Mouse (Mus musculus) heart, postnatal 0 days (tissue): ENCODE measurements around the gene Igfn1. TPM values are rescaled to one million over a fixed set of nuclear protein-coding genes. Genes with fewer than 3 reads are reported as not detected.

Experiments
- ATAC-seq: fragments of 200-750 bp; cut with Nextera tagmentation; 2 replicates; pipeline ENCODE4 v1.8.0; 2017; ENCODE audit warnings: low read depth, moderate number of reproducible peaks, moderate library complexity; ENCODE audit not compliant: insufficient read depth
- DNase-seq: peaks from one replicate; pipeline ENCODE4 v3.0.0-alpha.2; 2016; ENCODE audit warnings: low spot score
- H3K27ac ChIP-seq: fragments of 300-500 bp; sonication (generic); 2 replicates; pipeline ENCODE4 v1.5.1; 2014; ENCODE audit warnings: low read depth, mild to moderate bottlenecking
- H3K27me3 ChIP-seq: fragments of 300-500 bp; sonication (generic); 2 replicates; pipeline ENCODE4 v1.6.1; 2014; ENCODE audit warnings: low read length, mixed read lengths; ENCODE audit not compliant: control insufficient read depth, insufficient read depth
- H3K36me3 ChIP-seq: fragments of 300-500 bp; sonication (generic); replicated peaks from 2 replicates; pipeline ENCODE4 v1.6.1; 2014; ENCODE audit warnings: low read length, mixed read lengths; ENCODE audit not compliant: control insufficient read depth, insufficient read depth
- H3K4me1 ChIP-seq: fragments of 300-500 bp; sonication (generic); 2 replicates; pipeline ENCODE4 v1.6.1; 2014; ENCODE audit warnings: antibody characterized with exemption; ENCODE audit not compliant: control insufficient read depth, insufficient read depth
- H3K4me2 ChIP-seq: fragments of 300-500 bp; sonication (generic); 2 replicates; pipeline ENCODE4 v1.6.1; 2014; ENCODE audit warnings: low read depth, mild to moderate bottlenecking, low read length, moderate library complexity
- H3K4me3 ChIP-seq: fragments of 300-500 bp; sonication (generic); 2 replicates; pipeline ENCODE4 v1.5.1; 2014; ENCODE audit warnings: low read depth, low read length
- H3K9ac ChIP-seq: fragments of 300-500 bp; sonication (generic); replicated peaks from 2 replicates; pipeline ENCODE4 v1.6.1; 2014; ENCODE audit warnings: low read depth, low read length, mixed read lengths
- H3K9me3 ChIP-seq: fragments of 300-500 bp; sonication (generic); replicated peaks from 2 replicates; pipeline ENCODE4 v1.6.1; 2016; ENCODE audit warnings: low read length; ENCODE audit not compliant: control insufficient read depth
- CTCF ChIP-seq: IDR thresholded peaks from 2 replicates; pipeline ENCODE4 v1.5.1; 2016; ENCODE audit warnings: antibody characterized with exemption, control low read depth, low read depth
- EP300 ChIP-seq: IDR thresholded peaks from 2 replicates; pipeline ENCODE4 v1.6.1; 2016; ENCODE audit warnings: antibody characterized with exemption, low read depth
- WGBS: fragments of 180-500 bp; shearing (Covaris S2); extraction: QIAGEN DNeasy Blood & Tissue Kit; methylation state at CpG from one replicate; pipeline ENCODE4 v1.1.7; 2014; 5-methylcytosine and 5-hydroxymethylcytosine counted together
- polyA plus RNA-seq: library from polyadenylated mRNA; unstranded; fragments of >200 nt; fragmentation: Nextera tagmentation; extraction: Ambion mirVana; gene quantifications from 2 replicates; pipeline ENCODE4 v1.2.1, GENCODE M21; 2015
- total RNA-seq: library from RNA; depleted of rRNA; stranded (reverse); fragments of >200 nt; gene quantifications from 2 replicates; pipeline ENCODE4 v1.2.3, GENCODE M21; 2014; ENCODE audit warnings: low replicate concordance

Igfn1 gene
- total and polyA plus RNA-seq, 2 experiments from 2014 or later, result 0.05 TPM; not detected in 1

GRCm38 (mm10) chr1:136038746-136039538 lies 32.8 kb upstream of the Igfn1 start:
- TF ChIP-seq CTCF (no peak), EP300 (no peak)
- H3K27ac ChIP-seq, result no peak overlapping the region

GRCm38 (mm10) chr1:136032961-136033360 lies 26.8 kb upstream of the Igfn1 start:
- TF ChIP-seq EP300 (no peak), CTCF (no peak)
- Histone ChIP-seq H3K27ac (no peak overlapping the region), H3K4me2 (no peak overlapping the region), H3K27me3 (no peaks in the 10 kb centered on the region), H3K4me3 (no peak overlapping the region), H3K9me3 (no peaks in the 10 kb centered on the region), H3K4me1 (no peaks in the 10 kb centered on the region), H3K9ac (no peak overlapping the region), H3K36me3 (peaks cover 51% of the 10 kb centered on the region)
- DNase-seq (no peak), ATAC-seq (no peak)
- 49% methylated on average over 7 of the region's 7 CpGs for WGBS

More at GRCm38 (mm10) chr1:136038746-136039538, 32.8 kb upstream of the Igfn1 start:
- Histone ChIP-seq H3K36me3 (peaks cover 14% of the 10 kb centered on the region), H3K4me1 (no peaks in the 10 kb centered on the region), H3K9ac (no peak overlapping the region), H3K9me3 (no peaks in the 10 kb centered on the region), H3K4me3 (no peak overlapping the region), H3K27me3 (peaks cover 13% of the 10 kb centered on the region), H3K4me2 (no peak overlapping the region)
- DNase-seq (no peak), ATAC-seq (no peak)
- 67% methylated on average over 5 of the region's 5 CpGs for WGBS

GRCm38 (mm10) chr1:136031697-136032096 lies 25.6 kb upstream of the Igfn1 start:
- Histone ChIP-seq H3K27me3 (no peaks in the 10 kb centered on the region), H3K36me3 (peaks cover 64% of the 10 kb centered on the region), H3K4me3 (no peak overlapping the region), H3K9ac (no peak overlapping the region), H3K9me3 (no peaks in the 10 kb centered on the region), H3K27ac (no peak overlapping the region), H3K4me1 (no peaks in the 10 kb centered on the region), H3K4me2 (no peak overlapping the region)
- ATAC-seq (no peak), DNase-seq (no peak)
- WGBS, result 80% methylated on average over 6 of the region's 8 CpGs
- TF ChIP-seq EP300, result no peak
- TF ChIP-seq CTCF, result no peak

- no peak for TF ChIP-seq EP300
- no peak for TF ChIP-seq CTCF
- DNase-seq (no peak), ATAC-seq (no peak)
- no peak overlapping the region for H3K4me2 ChIP-seq
- no peak overlapping the region for H3K4me3 ChIP-seq
- H3K9ac ChIP-seq, result no peak overlapping the region
- no peaks in the 10 kb centered on the region for H3K9me3 ChIP-seq
- no peaks in the 10 kb centered on the region for H3K27me3 ChIP-seq
- 77% methylated on average over 7 of the region's 7 CpGs for WGBS
- no peak overlapping the region for H3K27ac ChIP-seq
- no peaks in the 10 kb centered on the region for H3K4me1 ChIP-seq
- peaks cover 77% of the 10 kb centered on the region for H3K36me3 ChIP-seq
Observed at GRCm38 (mm10) chr1:136030201-136030600, 24.1 kb upstream of the Igfn1 start.

- WGBS, result 6% methylated on average over 24 of the region's 24 CpGs
Observed at GRCm38 (mm10) chr1:136018390-136019189, 12.4 kb upstream of the Igfn1 start.

More at GRCm38 (mm10) chr1:136018390-136019189, 12.4 kb upstream of the Igfn1 start:
- Histone ChIP-seq H3K9ac (peak overlapping the region; percentile 87), H3K36me3 (peaks cover 9% of the 10 kb centered on the region; the same call in 1 of the 2 replicates), H3K4me2 (peak overlapping the region; percentile 96), H3K9me3 (no peaks in the 10 kb centered on the region), H3K27me3 (no peaks in the 10 kb centered on the region), H3K27ac (peak overlapping the region; percentile 23; the same call in 1 of the 2 replicates), H3K4me3 (peak overlapping the region; percentile 97), H3K4me1 (0 out of 2 replicates have a peak, but pooled peaks cover 12% of the 10 kb centered on the region)
- peak; percentile 27 for ATAC-seq
- DNase-seq, result no peak
- no peak for TF ChIP-seq EP300
- TF ChIP-seq CTCF, result no peak
